Mouse (Mus musculus) adrenal gland, postnatal 36 days (tissue): ENCODE data around the gene Kat5. TPM values are rescaled to one million over a fixed set of nuclear protein-coding genes. Genes with fewer than 3 reads are reported as not detected.
A peak's percentile ranks its signal among the peaks of the same experiment; 100 is the strongest.

Experiments
- DNase-seq, 2 experiments: peaks; one replicate each; pipeline ENCODE4 v3.0.0; 2021; ENCODE audit warnings: mixed read lengths in 1 of 2
- long read RNA-seq, 2 experiments: library from polyadenylated mRNA; stranded (forward); transcript quantifications; one replicate each; pipeline ENCODE4 v2.0.0; 2021; ENCODE audit warnings: borderline sequencing depth in 2 of 2
- total RNA-seq, 2 experiments: library from RNA; stranded (reverse); gene quantifications; 2 replicates each; pipeline ENCODE4 v1.2.3; 2021

The Kat5 gene
- 10 to 100 TPM; 66.2 to 68.2 TPM for total RNA-seq
- long read RNA-seq, experiment 1, transcript Kat5-201 (14 exons, 2,154 nt), result minor isoform, 11 of 58 reads
- long read RNA-seq, experiment 1, transcript Kat5-202 (12 exons, 1,905 nt), result minor isoform, 7 of 58 reads
- long read RNA-seq, experiment 1, transcript Kat5-206 (13 exons, 1,386 nt), result major isoform, 18 of 58 reads
- long read RNA-seq, experiment 1, partial matches to known transcripts, result 14 of 58 reads
- long read RNA-seq, experiment 1, other reads (novel, unspliced or antisense), result 6 of 58 reads
- long read RNA-seq, experiment 2, transcript Kat5-201 (14 exons, 2,154 nt), result minor isoform, 10 of 34 reads
- long read RNA-seq, experiment 2, transcript Kat5-206 (13 exons, 1,386 nt), result major isoform, 15 of 34 reads
- long read RNA-seq, experiment 2, partial matches to known transcripts, result 4 of 34 reads
- long read RNA-seq, experiment 2, other reads (novel, unspliced or antisense), result 4 of 34 reads

GRCm38 (mm10) chr19:5609547-5610404 is at the start of gene Kat5:
Gene Kat5, minus strand, starts transcription at chr19:5610237.
- peak; percentile 91 to 96 for DNase-seq

DNA sequence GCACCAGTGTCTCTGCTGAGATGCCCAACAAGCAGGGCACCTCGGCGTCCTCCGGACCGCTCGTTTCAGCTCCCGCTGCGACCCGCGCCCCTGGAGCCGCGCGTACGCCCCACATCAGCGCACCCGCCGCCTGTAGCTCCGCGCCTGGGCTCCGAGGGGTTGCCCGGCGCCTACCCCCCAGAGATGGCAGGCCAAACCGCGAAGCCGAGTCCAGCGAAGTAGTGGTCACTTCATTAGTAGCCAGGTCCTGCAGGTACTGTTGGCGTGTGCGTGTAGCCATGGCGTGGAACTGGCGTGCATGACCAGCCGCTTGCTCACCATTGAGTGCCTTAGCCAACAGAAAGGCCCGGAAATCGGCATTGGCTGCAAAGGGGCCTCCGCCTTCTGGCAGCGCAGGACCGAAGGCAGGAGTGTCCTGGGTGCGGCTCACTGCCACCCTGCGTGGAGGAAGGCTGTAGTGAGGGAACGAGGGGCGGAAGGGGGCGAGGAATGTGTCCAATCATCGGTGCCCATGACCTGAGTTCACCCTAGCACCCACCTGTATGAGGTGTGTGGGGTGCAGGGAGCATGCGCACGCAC is 44.8 kb upstream of the Kat5 start:
- no peak for DNase-seq

- DNase-seq, result peak; percentile 54 to 68
Observed at GRCm38 (mm10) chr19:5653969-5654719, 44.1 kb upstream of the Kat5 start.

- DNase-seq, result no peak
Observed at GRCm38 (mm10) chr19:5652570-5652969, 42.5 kb upstream of the Kat5 start.

GRCm38 (mm10) chr19:5651502-5652274 is 41.7 kb upstream of the Kat5 start:
- DNase-seq, result no peak

DNA sequence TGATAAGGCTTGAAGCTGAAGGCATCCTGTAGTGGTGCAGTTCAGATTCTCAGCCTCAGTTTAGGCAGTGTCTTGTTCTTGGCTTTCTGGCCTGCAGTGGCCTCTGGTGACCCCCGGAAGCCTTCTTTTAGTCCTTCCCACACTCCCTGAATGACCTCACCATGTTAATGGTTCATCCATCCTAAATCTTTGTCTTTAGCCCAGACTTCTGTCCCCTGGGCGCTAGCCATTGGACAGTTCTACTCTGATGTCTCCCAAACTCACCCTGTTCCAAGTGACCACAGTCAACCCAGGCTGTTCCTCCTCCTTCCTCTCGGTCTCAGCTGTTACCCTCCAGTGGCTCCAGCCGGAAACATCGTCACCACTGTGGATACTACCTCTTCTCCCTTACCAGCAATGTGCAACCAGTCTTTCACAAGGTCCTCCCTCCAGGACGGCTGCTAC is 39.3 kb upstream of the Kat5 start:
- DNase-seq, result peak in 1 of 2 experiments; percentile 53

GRCm38 (mm10) chr19:5648401-5649297 is 38.6 kb upstream of the Kat5 start:
- DNase-seq, result peak; percentile 88 to 92

GRCm38 (mm10) chr19:5647791-5648190 is 37.8 kb upstream of the Kat5 start:
- DNase-seq, result no peak

GRCm38 (mm10) chr19:5646731-5647330 is 36.8 kb upstream of the Kat5 start:
- no peak for DNase-seq

GRCm38 (mm10) chr19:5645280-5645679 is 35.2 kb upstream of the Kat5 start:
- no peak for DNase-seq

DNA sequence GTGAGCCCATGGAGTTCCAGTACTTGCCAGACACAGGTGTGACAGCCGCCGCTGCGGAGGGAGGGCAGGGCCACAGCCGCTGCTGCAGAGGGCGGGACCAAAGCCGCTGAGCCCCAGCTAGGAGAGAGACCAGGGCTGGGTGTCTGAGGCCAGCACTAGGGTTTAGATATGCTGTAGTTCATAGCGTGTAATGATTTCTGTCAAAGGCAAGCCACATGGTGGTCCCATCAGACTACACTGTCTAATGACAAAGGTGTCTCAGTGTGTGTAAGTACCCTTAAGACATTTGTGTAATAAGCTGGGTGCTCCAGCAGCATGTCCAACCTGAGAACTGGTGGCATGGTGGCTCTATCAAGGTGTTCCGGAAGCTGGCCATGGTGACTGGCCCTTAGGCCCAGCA is 31.6 kb upstream of the Kat5 start:
- DNase-seq, result no peak

DNA sequence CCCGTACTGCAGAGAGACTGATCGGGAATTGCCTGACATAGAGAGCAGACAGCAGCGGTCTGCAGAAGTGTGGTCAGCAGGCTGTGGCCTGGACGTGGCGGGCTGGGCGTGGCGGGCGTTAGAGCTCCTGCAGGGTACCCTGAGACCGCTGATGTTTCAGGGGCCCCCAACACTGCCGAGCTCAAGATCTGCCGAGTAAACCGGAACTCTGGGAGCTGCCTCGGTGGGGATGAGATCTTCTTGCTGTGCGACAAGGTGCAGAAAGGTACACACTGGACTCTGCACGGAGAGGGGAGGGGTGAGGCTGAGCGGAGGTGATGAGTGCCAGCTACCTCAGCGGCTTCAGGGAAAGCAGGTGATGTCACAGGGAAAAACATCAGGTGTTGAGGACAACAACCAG is 31.0 kb upstream of the Kat5 start:
- no peak for DNase-seq

GRCm38 (mm10) chr19:5640339-5640738 is 30.3 kb upstream of the Kat5 start:
- DNase-seq, result peak in 1 of 2 experiments; percentile 39

DNA sequence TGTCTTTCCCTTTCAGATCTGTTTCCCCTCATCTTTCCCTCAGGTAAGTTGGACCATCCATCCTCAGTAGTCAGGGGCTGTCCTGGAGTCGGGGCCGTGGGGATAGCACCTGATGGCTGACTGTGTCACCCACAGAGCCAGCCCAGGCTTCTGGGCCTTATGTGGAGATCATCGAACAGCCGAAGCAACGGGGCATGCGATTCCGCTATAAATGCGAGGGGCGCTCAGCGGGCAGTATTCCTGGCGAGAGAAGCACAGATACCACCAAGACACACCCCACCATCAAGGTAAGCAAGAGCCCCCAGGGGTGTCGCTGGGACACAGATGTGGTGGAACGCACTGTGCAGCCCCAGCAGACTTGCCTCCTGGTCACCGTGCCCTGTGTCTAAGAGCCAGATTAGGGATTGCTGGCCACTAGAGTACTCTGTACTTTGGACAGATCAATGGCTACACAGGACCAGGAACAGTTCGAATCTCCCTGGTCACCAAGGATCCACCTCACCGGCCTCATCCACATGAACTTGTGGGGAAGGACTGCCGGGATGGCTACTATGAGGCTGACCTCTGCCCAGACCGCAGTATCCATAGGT is 28.5 kb upstream of the Kat5 start:
- no peak for DNase-seq

DNA sequence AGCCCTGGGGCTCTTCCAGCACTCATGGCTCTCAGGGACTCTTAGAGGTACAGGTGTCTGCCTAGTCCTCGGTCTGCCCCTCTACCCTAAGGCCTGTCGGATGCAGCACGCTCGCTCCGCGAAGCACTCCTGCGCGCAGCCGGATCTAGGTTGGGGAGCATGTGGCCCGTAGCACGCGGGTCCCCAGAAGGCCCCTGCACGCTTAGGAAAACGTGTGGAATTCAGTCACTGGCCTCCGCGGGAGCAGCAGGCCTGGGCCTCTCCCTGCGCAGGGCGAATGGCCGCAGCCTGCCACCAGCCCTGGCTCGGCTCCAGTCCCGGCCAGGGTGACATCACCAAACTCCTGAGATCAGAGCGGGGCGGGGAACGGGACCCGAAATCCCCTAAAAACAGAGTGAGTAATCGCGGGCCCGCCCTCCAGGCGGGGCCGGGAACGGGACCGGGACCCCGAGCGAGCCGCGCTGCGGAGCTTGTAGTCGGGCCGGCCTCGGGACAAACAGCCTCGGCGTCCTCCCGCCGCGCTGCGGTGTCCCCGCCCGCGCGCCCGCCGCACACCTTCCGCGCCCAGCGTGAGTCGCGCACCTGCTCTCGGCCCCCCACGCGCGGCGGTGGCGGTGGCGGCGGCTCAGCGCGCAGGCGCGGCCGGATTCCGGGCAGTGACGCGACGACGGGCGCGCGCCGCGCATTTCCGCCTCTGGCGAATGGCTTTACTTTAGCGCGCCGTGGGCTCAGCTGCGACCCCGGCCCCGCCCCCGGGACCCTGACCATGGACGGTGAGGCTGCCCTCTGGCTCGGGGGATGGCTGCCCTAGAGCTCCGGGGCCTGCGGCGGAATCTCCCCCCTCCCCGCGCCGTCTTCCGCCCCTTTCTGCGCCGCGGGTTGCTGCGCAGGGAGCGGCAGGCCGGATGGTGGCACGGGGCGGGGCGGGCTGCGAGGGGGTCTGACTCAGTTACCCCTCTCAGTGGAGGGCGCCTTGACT is 27.3 kb upstream of the Kat5 start, which contains the start of gene Rela:
Gene Rela (plus strand): TSS at position 415 of the 979 bp plus-strand sequence.
- DNase-seq, result peak; percentile 97 to 98

- peak in 1 of 2 experiments; percentile 32 for DNase-seq
Observed at GRCm38 (mm10) chr19:5636571-5637041, 26.6 kb upstream of the Kat5 start.

GRCm38 (mm10) chr19:5636036-5636570 is 26.1 kb upstream of the Kat5 start:
- no peak for DNase-seq
